Mouse (Mus musculus): ENCODE results near the gene Cd248.

Cd248 gene

DNA sequence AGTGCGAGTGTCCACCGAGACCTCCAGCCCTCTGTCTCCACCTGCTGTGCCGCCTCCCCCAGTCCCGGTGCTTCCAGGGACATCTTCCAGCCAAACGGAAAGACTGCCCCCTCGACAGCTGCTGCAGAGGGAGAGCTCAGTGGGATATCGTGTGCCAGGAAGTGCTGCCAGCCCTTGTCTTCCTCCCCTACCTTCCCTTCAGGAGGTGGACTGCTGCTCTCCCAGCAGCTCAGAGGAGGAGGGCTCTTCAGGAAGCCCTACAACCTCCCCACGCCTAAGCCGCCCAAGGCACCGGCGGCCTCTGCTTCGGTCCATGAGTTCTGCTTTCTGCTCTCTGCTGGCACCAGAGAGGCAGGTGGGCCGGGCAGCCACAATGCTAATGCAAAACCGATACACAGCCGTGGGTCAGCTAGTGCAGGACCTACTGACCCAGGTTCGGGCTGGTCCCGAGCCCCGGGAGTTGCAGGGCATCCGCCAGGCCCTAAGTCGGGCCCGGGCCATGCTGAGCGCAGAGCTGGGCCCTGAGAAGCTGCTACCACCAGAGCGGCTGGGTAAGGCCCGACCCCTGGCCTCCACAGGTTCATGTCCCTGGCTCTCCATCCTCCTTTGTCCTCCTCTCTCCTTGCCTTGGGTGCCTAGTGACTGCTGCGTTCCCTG lies 15.6 kb upstream of the Cd248 start:
- no peak for DNase-seq

DNA sequence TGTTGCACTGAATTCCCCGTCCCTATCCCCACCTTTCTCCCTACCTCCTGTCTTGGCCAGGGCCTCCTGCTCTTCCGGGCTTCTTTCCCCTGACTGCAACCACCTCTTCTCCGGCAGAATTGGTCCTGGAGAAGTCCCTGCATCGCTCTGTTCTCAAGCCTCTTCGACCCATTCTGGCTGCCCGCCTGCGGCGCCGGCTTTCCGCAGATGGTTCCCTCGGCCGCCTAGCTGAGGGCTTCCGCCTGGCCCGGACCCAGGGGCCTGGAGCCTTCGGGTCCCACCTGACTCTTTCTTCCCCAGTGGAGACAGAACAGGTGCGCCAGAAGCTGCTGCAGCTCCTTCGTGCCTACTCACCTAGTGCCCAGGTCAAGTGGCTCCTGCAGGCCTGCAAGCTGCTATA lies 15.0 kb upstream of the Cd248 start:
- DNase-seq: no peak

DNA sequence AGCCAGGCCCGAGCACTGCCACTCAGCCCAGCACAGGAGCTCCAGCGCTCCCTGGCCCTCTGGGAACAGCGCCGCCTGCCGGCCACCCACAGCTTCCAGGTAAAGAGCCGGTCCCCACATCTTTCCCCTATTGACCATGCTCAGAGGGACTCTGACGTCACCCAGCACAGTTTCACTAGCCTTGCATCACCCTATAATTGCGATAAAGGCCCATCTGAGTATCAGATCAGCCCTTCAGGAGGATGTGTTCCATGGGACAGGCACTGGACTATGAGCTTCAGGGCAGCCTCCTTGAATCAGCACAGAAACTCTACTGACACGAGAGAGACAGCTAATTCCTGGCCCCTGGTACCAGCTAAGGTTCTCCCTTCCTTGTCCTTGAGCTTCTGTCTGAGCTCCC lies 14.0 kb upstream of the Cd248 start:
- peak; percentile 78 for DNase-seq

GRCm38 (mm10) chr19:5056251-5056650 lies 11.6 kb upstream of the Cd248 start:
- DNase-seq: peak; percentile 46 to 50

GRCm38 (mm10) chr19:5057876-5058775 lies 9.8 kb upstream of the Cd248 start:
- no peak for DNase-seq

DNA sequence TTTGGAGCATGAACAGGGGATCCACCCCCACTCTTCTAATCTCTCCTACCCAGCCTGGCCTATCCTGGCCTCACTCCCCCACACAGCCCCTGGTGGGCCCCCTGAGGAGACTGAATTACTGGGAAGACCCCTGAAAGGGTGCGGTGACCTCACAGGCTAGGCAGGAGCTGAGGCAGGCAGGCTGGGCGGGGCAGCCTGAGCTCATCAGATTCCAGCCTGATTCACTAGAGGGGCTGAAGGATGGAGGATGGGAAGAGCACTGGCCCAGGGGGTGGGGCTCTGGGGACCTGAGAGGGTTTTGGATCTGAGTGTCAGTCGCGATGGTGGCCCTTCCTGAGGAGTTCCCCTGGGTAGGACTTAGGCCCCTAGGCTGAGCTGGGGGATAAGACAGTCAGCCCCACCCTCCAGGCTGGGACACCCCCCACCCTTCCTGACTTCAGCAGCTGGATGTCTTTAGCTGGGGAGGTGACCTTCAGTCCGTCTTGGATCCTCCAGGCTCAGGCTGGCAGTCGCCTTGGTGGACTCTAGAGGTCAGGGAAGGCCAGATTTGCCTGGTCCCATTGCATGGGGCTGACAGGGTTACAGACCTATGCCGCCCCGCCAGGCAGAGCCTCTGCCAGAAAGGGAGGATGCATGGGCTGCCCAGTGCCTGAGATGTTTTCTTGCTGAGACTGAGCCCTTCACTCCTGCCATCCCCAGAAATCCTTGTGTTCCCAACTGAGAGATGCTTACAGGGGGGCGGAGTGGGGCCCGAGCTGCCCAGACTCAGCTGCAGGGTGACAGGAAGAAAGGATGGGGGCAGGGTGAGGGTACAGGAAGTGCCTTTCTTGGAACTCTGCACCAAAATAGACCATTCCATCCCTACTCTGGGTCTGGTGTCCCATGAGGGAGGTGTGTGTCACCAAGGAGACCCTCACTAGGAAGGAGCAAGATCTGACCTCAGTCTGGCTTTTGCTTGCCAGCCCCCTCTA lies 8.8 kb upstream of the Cd248 start:
- no peak for DNase-seq

DNA sequence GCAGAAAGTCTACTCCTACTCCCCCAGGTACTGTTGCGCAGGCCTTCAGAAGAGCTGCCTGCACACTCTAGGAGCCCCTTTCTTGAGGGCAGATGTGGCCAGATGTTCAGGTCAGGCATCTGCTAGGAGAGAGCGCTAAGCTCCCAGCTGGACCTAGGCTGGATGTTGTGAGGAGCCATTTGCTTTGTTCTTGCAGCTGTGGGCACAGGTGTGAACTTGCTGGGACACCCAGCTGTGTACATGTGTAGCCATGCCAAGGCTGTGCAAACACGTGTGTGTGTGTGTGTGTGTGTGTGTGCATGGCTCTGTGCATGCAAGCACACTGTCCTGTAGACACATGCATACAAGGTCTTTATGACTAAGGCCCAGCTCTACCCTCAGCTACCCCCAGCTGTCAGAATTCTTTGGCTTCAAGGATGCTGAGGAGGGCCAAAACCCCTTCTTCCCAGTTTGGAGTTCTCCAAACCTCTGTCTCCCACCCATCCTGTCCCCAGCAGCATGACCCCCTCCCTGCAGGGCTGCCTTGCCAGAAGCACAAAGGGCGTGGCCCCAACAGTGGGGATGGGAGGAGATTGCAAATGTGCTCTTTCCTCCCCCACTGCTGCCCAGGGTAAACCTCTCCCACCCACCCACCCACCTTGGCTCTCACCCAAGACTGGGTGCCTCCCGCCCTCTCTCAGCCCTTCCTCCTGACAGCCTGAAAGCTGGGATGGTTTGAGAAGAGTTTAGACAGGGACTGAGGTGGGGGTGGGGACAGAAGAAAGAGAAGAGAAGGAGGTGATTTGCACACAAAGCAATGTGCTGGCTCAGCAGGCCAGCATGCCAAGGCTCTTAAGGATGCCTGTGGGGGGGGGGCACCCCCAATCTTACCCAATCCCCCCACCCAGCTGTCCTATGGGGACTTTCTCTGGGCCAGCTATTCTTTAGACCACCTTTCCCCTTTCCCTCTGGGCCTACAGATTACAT lies 7.2 kb upstream of the Cd248 start:
- no peak for DNase-seq

DNA sequence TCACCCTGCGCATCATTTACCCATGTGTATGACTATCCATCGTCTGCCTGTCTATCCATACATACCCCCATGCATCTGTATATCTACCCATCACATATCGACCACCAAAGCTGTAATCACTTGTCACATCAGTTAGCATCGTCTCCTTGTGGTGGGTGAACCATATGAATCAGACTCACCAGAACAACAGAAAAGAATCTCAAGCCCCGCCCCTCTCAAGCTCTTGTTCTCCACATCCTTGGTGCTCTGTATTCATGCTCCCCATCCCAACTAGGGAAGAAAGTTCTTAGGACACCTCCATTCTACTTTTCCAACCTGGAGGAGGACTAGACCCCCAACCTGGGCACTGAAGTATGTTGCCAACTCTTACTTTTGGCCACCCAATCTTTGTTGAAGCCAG lies 5.8 kb upstream of the Cd248 start:
- DNase-seq: no peak

DNA sequence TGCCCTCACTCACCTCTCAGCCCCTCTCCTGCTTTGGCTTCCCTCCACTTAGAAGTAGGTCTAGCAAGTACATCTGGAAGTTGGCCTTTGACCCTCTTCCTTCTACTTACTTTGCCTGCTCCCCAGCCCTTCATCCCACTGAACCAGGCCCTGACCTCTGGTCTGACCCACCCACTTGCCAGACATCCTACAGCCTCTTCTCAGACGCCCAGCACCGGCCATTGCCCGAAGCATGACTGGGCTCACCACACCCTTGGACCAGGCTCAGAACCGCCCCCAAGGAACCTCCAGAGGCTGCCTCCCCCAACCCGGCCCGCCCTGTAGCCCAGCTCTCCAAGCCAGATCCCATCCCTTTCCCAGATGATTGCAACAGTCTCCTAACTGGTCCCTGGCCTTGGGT lies 5.4 kb upstream of the Cd248 start:
- DNase-seq: no peak

- DNase-seq: no peak
Observed at GRCm38 (mm10) chr19:5065104-5065503, 2.8 kb upstream of the Cd248 start.

DNA sequence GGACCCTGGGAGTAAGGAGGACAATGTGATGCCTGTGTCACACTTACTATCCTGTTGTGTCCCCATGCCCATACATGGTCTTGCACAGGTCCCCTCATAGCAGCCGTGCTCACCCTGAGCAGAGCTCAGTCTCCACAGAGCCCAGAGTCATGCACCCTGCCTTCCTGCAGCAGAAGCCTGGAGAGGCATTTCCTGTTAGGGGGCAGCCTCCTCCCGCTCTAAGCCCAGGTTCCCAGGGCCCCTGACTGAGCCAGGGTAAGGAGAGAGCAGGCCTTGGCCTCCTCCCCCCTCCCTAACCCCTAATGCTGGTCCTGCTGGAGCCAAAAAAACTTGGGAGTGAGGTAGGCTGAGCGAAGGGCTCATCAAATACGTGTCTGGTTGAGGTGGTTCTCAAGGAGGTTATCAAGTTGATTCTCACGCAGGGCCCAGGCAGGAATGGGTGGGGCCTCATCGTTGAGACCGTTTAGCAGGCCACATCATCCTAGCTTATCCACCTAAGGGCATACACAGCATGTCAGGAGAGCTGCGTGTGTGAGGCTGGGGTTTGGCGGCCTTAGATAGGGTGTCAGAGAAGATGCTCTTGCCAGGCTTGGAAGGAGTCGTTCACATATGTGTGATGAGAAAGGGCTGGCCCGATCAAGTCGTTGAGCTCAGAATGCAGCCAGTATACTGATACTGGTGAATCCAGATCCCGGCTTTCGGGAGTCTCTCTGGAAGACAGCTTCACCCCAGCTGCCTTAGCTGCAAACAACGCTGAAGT lies 658 bp upstream of the Cd248 start:
- DNase-seq: no peak

DNA sequence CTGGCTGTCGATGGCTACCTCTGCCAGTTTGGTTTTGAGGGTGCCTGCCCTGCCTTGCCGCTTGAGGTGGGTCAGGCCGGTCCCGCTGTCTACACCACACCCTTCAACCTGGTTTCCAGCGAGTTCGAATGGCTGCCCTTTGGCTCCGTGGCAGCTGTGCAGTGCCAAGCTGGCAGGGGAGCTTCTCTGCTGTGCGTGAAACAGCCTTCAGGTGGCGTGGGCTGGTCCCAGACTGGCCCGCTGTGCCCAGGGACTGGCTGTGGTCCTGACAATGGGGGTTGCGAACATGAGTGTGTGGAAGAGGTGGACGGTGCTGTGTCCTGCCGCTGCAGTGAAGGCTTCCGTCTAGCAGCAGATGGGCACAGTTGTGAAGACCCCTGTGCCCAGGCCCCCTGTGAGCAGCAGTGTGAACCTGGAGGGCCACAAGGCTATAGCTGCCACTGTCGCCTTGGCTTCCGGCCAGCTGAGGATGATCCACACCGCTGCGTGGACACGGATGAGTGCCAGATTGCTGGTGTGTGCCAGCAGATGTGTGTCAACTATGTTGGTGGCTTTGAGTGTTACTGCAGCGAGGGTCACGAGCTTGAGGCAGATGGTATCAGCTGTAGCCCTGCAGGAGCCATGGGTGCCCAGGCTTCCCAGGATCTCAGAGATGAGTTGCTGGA lies 824 bp downstream of the Cd248 start:
- DNase-seq: no peak

- no peak for DNase-seq
Observed at GRCm38 (mm10) chr19:5069486-5069885, 1.6 kb downstream of the Cd248 start.

- DNase-seq: no peak
Observed at GRCm38 (mm10) chr19:5069978-5070377, 2.1 kb downstream of the Cd248 start.

GRCm38 (mm10) chr19:5071077-5071476 lies 3.2 kb downstream of the Cd248 start:
- DNase-seq: no peak

GRCm38 (mm10) chr19:5071545-5072369 lies 3.9 kb downstream of the Cd248 start:
- DNase-seq: peak; percentile 84 to 85

- peak in 1 of 2 experiments; percentile 23 for DNase-seq
Observed at GRCm38 (mm10) chr19:5072389-5073019, 4.6 kb downstream of the Cd248 start.

- peak; percentile 61 to 65 for DNase-seq
Observed at GRCm38 (mm10) chr19:5073028-5073427, 5.2 kb downstream of the Cd248 start.

GRCm38 (mm10) chr19:5073518-5073917 lies 5.6 kb downstream of the Cd248 start:
- DNase-seq: no peak

Data from B cell, adult 2 months (primary cell).